Mouse (Mus musculus): ENCODE results near the gene Larp6. TPM values are rescaled to one million over a fixed set of nuclear protein-coding genes. Genes with fewer than 3 reads are reported as not detected.

Gene Larp6
- polyA plus RNA-seq, 1 experiment: 0.77 TPM

DNA sequence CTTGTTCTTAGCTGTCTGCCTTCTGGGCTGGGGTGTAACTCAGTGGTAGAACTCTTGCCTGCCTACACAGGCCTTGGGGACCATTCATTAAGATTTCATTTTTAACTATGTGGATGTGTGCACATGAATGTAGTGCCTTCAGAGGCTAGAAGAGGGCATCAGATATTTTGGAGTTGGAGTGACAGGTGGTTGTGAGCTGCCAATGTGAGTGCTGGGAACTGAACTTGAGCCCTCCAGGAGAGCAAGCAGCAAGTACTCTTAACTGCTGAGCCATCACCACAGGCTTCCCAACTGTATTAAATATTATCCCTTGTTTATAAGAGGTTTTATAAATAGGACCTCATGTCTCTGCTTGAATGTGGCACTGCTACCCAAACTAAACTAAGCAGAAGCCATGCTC lies 39.8 kb downstream of the Larp6 start:
- DNase-seq (ENCODE audit: low read depth, low spot score): no peak

GRCm38 (mm10) chr9:60756258-60756657 lies 43.5 kb downstream of the Larp6 start:
- WGBS: 39% methylated on average over 6 of the region's 6 CpGs
- DNase-seq (ENCODE audit: low read depth, low spot score): no peak

DNA sequence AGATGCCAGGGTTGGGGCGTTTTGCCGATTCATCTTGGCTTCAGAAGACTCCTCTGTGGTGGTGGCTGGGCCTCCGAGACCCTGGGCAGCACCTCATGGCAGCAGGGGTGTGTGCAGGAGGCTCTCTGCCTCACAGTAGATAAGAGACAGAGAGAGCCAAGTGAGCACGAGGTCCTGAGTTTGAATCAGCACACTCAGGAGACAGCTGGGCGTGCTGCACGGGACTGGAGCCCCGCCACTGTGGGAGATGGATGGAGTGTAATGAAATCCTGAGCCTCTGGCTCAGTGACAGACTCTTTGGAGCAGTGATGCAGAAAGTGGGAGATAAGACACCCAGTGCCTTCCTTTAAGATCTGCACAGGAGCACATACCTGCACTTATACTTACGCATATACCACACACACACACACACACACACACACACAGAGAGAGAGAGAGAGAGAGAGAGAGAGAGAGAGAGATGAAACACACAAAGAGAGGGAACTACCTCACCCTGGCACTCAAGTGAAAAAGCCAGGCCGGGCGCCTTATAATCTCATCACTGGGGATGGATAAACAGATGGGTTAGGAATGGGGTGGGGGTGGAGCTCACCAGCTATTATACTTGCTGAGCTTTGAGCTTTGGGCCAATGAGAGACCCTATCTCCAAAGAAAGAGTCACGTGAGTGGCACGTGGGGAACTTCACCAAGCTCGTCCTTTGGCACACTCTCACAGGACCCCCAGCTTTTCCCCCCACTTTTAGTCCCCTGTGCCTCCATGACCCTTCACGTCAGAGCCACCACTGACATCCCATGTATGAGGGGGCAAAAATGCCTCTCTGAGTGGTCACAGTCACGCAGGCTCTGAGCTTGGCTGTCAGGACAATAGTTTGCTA lies 44.3 kb downstream of the Larp6 start:
- 80% methylated on average over 15 of the region's 15 CpGs for WGBS

DNA sequence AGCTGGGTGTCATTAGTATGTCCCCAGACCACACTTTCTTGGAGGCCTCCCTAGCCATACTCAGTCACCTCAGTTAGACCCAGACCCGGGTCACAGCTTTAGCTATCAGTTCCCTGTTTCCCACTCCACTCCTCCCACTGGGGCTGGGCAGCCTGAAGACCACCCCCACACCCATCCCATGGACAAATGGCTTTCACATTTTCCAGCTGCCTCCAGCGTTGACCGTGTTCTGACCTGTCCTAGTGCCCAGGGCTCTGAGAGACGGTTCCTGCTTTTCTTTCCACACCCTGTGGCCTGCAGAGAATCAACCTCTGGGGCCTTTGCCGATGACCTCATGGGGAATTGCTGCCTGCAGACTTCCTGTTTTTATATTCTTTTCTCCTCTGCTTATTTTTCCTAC lies 45.0 kb downstream of the Larp6 start:
- DNase-seq (ENCODE audit: low read depth, low spot score): no peak
- whole genome bisulfite sequencing: 48% methylated on average over 5 of the region's 5 CpGs

More for the DNA sequence above, 44.3 kb downstream of the Larp6 start:
- no peak for DNase-seq (ENCODE audit: low read depth, low spot score)

GRCm38 (mm10) chr9:60759436-60760007 lies 46.7 kb downstream of the Larp6 start:
- 43% methylated on average over 10 of the region's 10 CpGs for WGBS
- DNase-seq (ENCODE audit: low read depth, low spot score): no peak

GRCm38 (mm10) chr9:60765181-60765580 lies 52.4 kb downstream of the Larp6 start:
- DNase-seq (ENCODE audit: low read depth, low spot score): no peak
- WGBS: 64% methylated on average over 2 of the region's 2 CpGs

GRCm38 (mm10) chr9:60768393-60768792 lies 55.6 kb downstream of the Larp6 start:
- 81% methylated on average over 9 of the region's 9 CpGs for WGBS
- no peak for DNase-seq (ENCODE audit: low read depth, low spot score)

DNA sequence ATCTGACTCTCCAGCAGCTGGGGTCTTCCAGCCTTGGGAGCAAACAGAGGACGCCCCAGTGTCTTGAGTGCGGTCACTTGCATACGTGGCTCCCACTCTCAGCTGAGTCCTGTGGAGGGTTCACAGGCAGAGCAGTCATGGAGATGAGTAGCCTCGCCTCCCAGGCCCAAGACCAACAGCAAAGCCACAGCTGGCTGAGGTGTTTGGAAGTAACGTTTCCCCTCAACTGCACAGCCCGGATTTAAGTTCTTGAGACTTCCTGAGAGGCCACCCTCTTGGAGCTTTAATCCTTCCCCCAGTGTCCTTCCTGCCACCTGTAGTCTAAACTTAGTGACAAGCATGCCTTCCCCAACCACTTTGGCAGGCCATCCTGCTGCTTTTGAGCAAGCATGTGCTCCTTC lies 56.9 kb downstream of the Larp6 start:
- WGBS: 80% methylated on average over 6 of the region's 6 CpGs

GRCm38 (mm10) chr9:60773713-60774112 lies 60.9 kb downstream of the Larp6 start:
- WGBS: 90% methylated on average over 2 of the region's 2 CpGs

More for the DNA sequence above, 56.9 kb downstream of the Larp6 start:
- DNase-seq (ENCODE audit: low read depth, low spot score): no peak

DNA sequence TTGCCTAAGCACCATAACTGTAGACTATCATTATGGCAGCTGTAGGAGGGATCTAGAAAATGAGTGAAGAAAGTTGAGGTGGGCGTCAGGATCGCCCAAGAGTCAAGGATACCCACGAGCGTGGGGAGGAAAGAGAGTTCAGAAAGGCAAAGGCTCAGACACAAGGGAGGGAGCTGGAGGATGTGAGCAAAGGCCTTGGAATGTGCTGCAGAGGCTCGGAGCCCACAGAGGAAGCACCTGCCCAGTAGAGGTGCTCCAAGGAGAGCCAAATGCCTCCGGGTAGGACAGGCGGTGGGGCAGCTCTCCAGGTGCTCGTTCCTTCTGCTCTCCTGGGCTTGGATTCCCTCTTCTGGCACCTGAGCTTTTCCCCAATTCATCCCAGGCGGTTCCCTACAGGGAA lies 64.1 kb downstream of the Larp6 start:
- 74% methylated on average over 9 of the region's 9 CpGs for WGBS
- no peak for DNase-seq (ENCODE audit: low read depth, low spot score)

More at GRCm38 (mm10) chr9:60773713-60774112, 60.9 kb downstream of the Larp6 start:
- no peak for DNase-seq (ENCODE audit: low read depth, low spot score)

GRCm38 (mm10) chr9:60782057-60782789 lies 69.4 kb downstream of the Larp6 start:
- 77% methylated on average over 9 of the region's 9 CpGs for WGBS
- DNase-seq (ENCODE audit: low read depth, low spot score): no peak

- DNase-seq (ENCODE audit: low read depth, low spot score): no peak
- 39% methylated on average over 4 of the region's 4 CpGs for WGBS
Observed at GRCm38 (mm10) chr9:60785069-60785468, 72.3 kb downstream of the Larp6 start.

DNA sequence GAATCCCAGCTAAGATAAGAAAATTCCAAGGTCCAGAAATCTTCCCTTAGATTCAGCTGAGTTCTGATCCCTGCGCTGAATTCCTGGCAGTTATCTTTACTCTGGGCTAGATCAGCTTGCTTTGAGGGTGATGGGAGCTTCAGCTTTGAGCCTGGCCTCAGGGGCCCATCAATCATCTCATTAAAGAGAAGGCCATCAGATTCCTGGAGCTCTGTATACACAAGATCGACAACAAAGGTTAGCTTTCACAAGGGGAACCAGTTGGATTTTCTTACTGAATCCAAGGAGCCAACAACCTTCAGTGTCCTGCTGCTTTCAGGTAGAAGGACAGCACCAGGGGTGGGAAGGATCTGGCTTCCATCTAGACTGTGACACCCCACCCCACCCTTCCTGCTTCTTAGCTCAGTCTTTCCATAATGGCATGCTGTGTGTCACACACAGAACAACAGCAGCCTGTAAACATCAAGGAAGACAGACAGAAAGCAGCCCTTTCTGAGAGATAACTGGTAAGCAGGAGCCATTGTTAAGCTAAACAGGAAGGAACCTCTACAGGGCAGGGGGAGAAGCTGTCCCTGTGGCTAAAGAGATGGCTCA lies 74.8 kb downstream of the Larp6 start:
- 44% methylated on average over 2 of the region's 2 CpGs for WGBS
- DNase-seq (ENCODE audit: low read depth, low spot score): no peak

Other genes with a start within 250 kb of the Larp6 start
- gene Thsd4, start 190.9 kb upstream of the Larp6 start, polyA plus RNA-seq (2012; rRNA removed): 2.1 and 5.5 TPM in 2 replicates
- 6.1 and 6.3 TPM in 2 replicates for gene Lrrc49, start 24.8 kb upstream of the Larp6 start, polyA plus RNA-seq (2012; rRNA removed)
- 18.4 TPM in 2 replicates for gene Uaca, start 81.6 kb downstream of the Larp6 start, polyA plus RNA-seq (2012; rRNA removed)